Mouse (Mus musculus) neural tube, embryonic 11.5 days (tissue): ENCODE results near the gene Spef1. TPM values are rescaled to one million over a fixed set of nuclear protein-coding genes. Genes with fewer than 3 reads are reported as not detected.

ENCODE experiments used
- ATAC-seq: fragments of 200-750 bp; cut with Nextera tagmentation; 2 replicates; pipeline ENCODE4 v1.8.0; 2017; ENCODE audit warnings: moderate number of reproducible peaks, mild to moderate bottlenecking, moderate TSS enrichment, moderate library complexity; ENCODE audit not compliant: insufficient read depth, low FRiP score, low TSS enrichment
- DNase-seq: peaks from one replicate; pipeline ENCODE4 v3.0.0-alpha.2; 2015; ENCODE audit warnings: low spot score
- H3K27ac ChIP-seq: fragments of 300-500 bp; sonication (generic); 2 replicates; pipeline ENCODE4 v1.5.1; 2014; ENCODE audit warnings: low read depth, mild to moderate bottlenecking, low read length
- H3K27me3 ChIP-seq: fragments of 300-500 bp; sonication (generic); 2 replicates; pipeline ENCODE4 v1.6.1; 2014; ENCODE audit warnings: mild to moderate bottlenecking, low read length, mixed read lengths; ENCODE audit not compliant: control insufficient read depth, insufficient read depth
- H3K36me3 ChIP-seq: fragments of 300-500 bp; sonication (generic); 2 replicates; pipeline ENCODE4 v1.6.1; 2014; ENCODE audit warnings: mild to moderate bottlenecking, low read length, moderate library complexity, mixed read lengths; ENCODE audit not compliant: control insufficient read depth, insufficient read depth
- H3K4me1 ChIP-seq: fragments of 300-500 bp; sonication (generic); 2 replicates; pipeline ENCODE4 v1.6.1; 2014; ENCODE audit warnings: low read length, mixed read lengths; ENCODE audit not compliant: control insufficient read depth, insufficient read depth
- H3K4me2 ChIP-seq: fragments of 300-500 bp; sonication (generic); 2 replicates; pipeline ENCODE4 v1.6.1; 2014; ENCODE audit warnings: low read depth, mild to moderate bottlenecking, moderate library complexity
- H3K4me3 ChIP-seq: fragments of 300-500 bp; sonication (generic); 2 replicates; pipeline ENCODE4 v1.5.1; 2014; ENCODE audit warnings: low read depth, low read length
- H3K9ac ChIP-seq: fragments of 300-500 bp; sonication (generic); 2 replicates; pipeline ENCODE4 v1.6.1; 2014; ENCODE audit warnings: mild to moderate bottlenecking, low read length
- H3K9me3 ChIP-seq: fragments of 300-500 bp; sonication (generic); 2 replicates; pipeline ENCODE4 v1.6.1; 2016; ENCODE audit warnings: low read length; ENCODE audit not compliant: control insufficient read depth
- WGBS: fragments of 180-500 bp; shearing (Covaris S2); extraction: QIAGEN DNeasy Blood & Tissue Kit; methylation state at CpG from one replicate; pipeline ENCODE4 v1.1.7; 2014; 5-methylcytosine and 5-hydroxymethylcytosine counted together
- polyA plus RNA-seq: library from polyadenylated mRNA; unstranded; fragments of >200 nt; fragmentation: Nextera tagmentation; extraction: Ambion mirVana; gene quantifications from 2 replicates; pipeline ENCODE4 v1.2.1, GENCODE M21; 2014

Gene Spef1
- polyA plus RNA-seq, 1 experiment from 2014 or later = 6.0 TPM

DNA sequence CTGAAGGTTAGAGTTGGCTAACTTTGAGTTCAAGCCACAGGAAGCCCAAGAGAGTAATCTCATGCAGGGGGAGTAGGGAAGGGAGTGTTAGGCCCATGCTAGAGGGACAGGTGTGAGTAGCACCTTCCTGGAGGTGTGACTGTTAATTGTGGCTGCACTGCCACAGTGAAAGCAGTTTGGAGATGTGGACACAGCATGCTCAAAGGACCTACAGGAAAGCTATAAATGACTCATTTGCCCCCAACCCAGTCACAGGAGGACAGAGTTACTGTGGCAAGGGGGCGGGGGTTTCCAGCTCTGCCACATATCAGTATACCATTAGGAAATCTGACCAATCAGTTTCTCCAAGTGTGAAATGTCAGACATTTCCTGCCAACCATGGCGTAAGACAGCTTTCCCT is 41.5 kb downstream of the Spef1 start:
- Histone ChIP-seq H3K4me2 (no peak overlapping the region), H3K27ac (no peak overlapping the region), H3K9me3 (no peaks in the 10 kb centered on the region), H3K9ac (no peak overlapping the region; the same call in 1 of the 2 replicates), H3K4me1 (no peaks in the 10 kb centered on the region), H3K4me3 (no peak overlapping the region), H3K27me3 (no peaks in the 10 kb centered on the region), H3K36me3 (peaks cover 30% of the 10 kb centered on the region)
- DNase-seq (peak; percentile 4), ATAC-seq (no peak)
- WGBS = 92% methylated on average over 2 of the region's 2 CpGs

DNA sequence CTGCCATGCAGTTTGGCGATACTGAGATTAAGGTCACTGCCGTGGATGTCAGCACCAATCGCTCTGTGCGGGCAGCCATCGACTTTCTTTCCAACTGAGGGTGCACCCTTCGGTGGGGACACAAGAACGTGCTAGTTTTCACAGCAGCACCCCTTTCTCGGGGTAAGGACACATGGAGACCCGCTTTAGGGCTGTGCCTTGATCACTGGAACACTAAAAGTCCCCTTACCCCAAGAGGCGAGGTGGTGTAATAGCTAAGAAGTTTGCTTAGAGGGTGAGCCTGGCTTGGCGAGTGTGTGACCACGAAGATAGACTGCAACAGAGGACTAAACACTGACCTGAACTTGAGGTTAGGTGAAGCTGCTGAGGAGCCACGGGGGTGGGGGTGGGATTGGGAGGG is 42.0 kb downstream of the Spef1 start:
- no peak for ATAC-seq

DNA sequence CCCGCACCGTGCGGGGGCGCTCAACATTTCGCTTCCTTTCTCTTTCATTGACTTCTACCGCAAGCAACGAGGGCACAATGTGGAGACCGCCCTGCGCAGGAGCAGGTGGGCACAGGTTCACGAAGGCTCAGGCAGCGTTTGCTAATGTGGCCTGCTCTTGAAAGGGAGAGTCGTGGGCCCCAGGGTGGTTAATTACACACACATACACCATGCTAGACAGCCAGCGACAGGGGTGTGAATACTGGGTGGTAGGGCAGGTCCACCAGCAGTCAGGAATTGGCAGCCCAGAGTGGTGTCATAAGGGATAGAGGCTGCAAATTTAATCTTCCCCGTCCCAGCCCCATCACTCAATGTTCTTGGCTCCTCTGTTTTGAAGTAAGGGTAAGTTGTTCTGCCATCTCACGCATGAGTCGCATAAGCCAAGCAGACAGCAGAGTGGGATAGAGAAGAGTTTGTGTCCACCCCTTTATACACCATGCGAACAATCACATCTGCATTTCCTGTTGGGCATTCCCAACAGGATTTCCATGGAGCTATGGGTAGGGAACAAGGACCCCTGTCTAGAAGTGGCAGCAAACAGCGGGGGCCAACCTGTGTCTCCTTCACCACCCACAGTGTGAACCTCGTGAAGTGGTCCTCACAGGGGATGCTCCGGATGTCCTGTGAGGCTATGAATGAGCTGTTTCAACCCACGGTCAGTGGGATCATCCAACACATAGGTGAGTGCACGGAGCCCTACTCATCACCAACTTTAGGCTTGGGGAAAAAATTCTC is 43.9 kb downstream of the Spef1 start:
- no peak overlapping the region for H3K4me3 ChIP-seq
- WGBS = 62% methylated on average over 22 of the region's 22 CpGs
- no peak overlapping the region for H3K27ac ChIP-seq
- H3K27me3 ChIP-seq = no peaks in the 10 kb centered on the region
- peaks cover 24% of the 10 kb centered on the region for H3K36me3 ChIP-seq
- DNase-seq (no peak), ATAC-seq (peak; percentile 10; the same call in 1 of the 2 replicates)
- no peaks in the 10 kb centered on the region for H3K4me1 ChIP-seq
- peak overlapping the region; percentile 9; the same call in 1 of the 2 replicates for H3K4me2 ChIP-seq
- H3K9me3 ChIP-seq = no peaks in the 10 kb centered on the region
- H3K9ac ChIP-seq = no peak overlapping the region

More for the DNA sequence above, 42.0 kb downstream of the Spef1 start:
- H3K9me3 ChIP-seq = no peaks in the 10 kb centered on the region
- peaks cover 30% of the 10 kb centered on the region for H3K36me3 ChIP-seq
- no peak overlapping the region for H3K4me2 ChIP-seq
- H3K4me3 ChIP-seq = no peak overlapping the region
- H3K9ac ChIP-seq = no peak overlapping the region
- WGBS = 70% methylated on average over 13 of the region's 13 CpGs
- no peak overlapping the region for H3K27ac ChIP-seq
- no peak for DNase-seq
- no peaks in the 10 kb centered on the region for H3K27me3 ChIP-seq
- H3K4me1 ChIP-seq = no peaks in the 10 kb centered on the region

DNA sequence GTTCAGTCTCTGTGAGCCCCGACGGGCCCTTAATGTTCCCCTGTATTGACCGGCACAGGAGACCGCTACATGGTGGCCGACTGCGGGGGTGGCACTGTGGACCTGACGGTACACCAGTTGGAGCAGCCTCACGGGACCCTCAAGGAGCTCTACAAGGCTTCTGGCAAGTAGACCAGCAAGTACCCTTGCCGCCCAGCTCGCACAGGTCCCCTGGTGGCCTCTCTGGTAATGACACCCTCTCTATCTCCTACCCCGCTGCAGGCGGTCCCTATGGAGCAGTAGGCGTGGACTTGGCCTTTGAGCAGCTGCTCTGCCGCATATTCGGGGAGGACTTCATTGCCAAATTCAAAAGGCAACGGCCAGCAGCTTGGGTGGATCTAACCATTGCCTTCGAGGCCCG is 44.5 kb downstream of the Spef1 start:
- Histone ChIP-seq H3K9me3 (no peaks in the 10 kb centered on the region), H3K27me3 (no peaks in the 10 kb centered on the region), H3K4me2 (peak overlapping the region; percentile 9; the same call in 1 of the 2 replicates), H3K36me3 (peaks cover 21% of the 10 kb centered on the region), H3K9ac (no peak overlapping the region), H3K27ac (no peak overlapping the region), H3K4me3 (no peak overlapping the region), H3K4me1 (no peaks in the 10 kb centered on the region)
- 22% methylated on average over 18 of the region's 18 CpGs for WGBS
- peak; percentile 50 for ATAC-seq
- DNase-seq = peak; percentile 77

DNA sequence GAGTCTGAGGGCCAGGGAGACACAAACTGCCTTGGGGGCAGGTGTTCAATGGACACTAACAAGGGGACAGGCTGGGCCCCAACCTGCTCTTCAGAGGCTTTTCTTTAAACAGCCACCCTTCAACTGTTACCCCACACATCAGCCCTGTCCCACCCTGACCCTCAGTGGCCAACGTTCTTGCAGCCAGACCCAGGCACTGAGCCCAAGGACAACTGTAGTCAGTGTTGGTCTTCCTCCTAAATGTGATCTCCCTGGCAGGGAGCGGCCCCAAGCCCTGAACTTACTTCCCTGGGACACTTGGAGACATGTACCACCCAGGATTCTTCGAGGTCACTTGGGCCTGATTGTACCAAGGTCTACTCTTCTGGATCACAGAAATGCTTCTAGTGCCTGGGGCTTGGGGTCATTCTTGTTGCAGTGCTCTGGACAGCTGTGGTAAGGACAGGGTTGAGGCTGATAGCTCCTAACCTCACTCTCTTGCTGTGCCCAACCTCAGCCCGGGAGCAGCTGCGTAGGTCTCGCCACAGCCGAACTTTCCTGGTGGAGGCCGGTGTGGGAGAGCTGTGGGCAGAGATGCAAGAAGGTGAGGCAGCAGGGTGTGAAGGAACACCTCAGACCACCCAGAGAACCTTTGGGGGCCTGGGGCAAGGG is 45.6 kb downstream of the Spef1 start:
- H3K9ac ChIP-seq = no peak overlapping the region
- no peak overlapping the region for H3K4me3 ChIP-seq
- H3K4me2 ChIP-seq = no peak overlapping the region
- H3K27me3 ChIP-seq = no peaks in the 10 kb centered on the region
- H3K4me1 ChIP-seq = no peaks in the 10 kb centered on the region
- no peak overlapping the region for H3K27ac ChIP-seq
- ATAC-seq (no peak), DNase-seq (no peak)
- no peaks in the 10 kb centered on the region for H3K9me3 ChIP-seq
- peaks cover 18% of the 10 kb centered on the region for H3K36me3 ChIP-seq
- WGBS = 93% methylated on average over 8 of the region's 8 CpGs

DNA sequence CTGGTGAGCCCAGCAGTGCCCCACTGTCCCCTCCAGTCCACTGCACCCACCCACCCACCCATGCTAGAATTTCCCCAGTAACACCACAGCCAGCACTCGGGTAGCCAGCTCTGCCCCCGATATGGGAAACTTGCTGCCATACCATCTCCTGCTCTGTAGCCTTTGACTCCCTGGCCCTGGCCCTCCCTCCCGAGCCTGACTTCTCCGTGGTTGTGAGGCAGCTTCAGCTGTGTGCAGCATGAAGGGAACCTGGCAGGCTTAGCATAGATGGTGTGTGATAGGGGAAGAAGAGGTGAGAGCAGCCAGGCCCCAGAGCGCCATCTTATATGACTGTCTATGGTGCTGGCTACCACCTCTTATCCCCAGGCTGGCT is 46.6 kb downstream of the Spef1 start:
- DNase-seq (no peak), ATAC-seq (no peak)
- Histone ChIP-seq H3K4me3 (no peak overlapping the region), H3K9ac (no peak overlapping the region), H3K27ac (no peak overlapping the region), H3K27me3 (no peaks in the 10 kb centered on the region), H3K9me3 (no peaks in the 10 kb centered on the region), H3K36me3 (peaks cover 14% of the 10 kb centered on the region), H3K4me2 (no peak overlapping the region), H3K4me1 (no peaks in the 10 kb centered on the region)
- 80% methylated on average over 5 of the region's 5 CpGs for WGBS

DNA sequence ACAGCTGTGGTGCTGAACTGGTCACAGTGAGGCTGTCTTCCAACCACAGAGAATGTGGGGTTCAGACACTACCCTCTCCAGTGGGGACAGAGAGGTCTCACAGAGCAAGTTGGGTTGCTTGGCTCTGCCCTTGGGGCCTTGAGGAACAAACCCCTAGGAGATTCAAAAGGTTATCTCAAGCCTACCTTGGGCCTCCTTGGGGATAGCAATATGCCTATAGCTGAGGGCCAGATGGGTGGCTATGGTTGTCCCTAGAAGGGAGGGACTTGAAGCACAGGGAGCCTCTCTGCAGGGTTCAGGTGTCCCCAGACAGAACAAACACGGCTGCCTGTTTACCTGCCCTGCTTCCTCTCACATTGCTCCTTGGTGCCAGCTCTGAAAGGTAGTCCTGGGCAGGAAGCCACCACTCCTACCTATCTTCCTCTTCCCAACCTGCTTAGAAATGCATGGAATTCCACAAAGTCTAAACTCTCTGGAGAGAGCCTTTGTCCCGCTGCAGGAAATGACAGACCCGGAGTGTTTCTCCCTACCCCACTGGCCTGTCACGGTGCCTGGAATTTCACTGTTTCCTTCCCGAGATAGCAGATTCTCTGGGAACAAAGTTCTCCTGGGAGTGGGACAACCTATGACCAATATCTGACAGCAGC is 47.1 kb downstream of the Spef1 start:
- DNase-seq = no peak
- Histone ChIP-seq H3K4me2 (no peak overlapping the region), H3K27ac (no peak overlapping the region), H3K9ac (no peak overlapping the region), H3K4me3 (no peak overlapping the region), H3K4me1 (no peaks in the 10 kb centered on the region), H3K27me3 (no peaks in the 10 kb centered on the region), H3K9me3 (no peaks in the 10 kb centered on the region), H3K36me3 (peaks cover 11% of the 10 kb centered on the region)
- no peak for ATAC-seq
- WGBS = 64% methylated on average over 5 of the region's 5 CpGs

DNA sequence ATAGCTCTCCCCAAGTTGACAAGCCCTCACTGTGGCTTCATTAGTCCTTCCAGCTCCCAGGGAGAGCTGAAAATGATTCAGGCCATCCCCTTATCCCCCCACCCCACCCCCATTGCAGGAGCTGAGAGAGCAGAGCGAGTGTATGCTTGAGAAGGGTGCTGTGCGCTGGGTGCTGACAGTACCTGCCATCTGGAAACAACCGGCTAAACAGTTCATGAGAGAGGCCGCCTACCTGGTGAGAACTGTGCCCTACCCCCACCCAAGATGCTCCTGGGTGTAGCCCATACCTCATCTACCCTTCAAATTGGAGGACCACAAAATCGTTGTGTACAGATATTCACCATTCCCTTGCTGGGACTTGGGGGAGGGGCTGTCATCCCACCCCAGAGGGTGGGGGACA is 47.8 kb downstream of the Spef1 start:
- no peak for ATAC-seq
- H3K4me2 ChIP-seq = no peak overlapping the region
- no peak overlapping the region for H3K9ac ChIP-seq
- no peaks in the 10 kb centered on the region for H3K9me3 ChIP-seq
- peaks cover 4% of the 10 kb centered on the region for H3K36me3 ChIP-seq
- H3K27ac ChIP-seq = no peak overlapping the region
- H3K27me3 ChIP-seq = no peaks in the 10 kb centered on the region
- no peaks in the 10 kb centered on the region for H3K4me1 ChIP-seq
- 92% methylated on average over 5 of the region's 5 CpGs for WGBS
- no peak overlapping the region for H3K4me3 ChIP-seq
- DNase-seq = no peak
